Mouse (Mus musculus): ENCODE results near the gene Xlr3a. TPM values are rescaled to one million over a fixed set of nuclear protein-coding genes. Genes with fewer than 3 reads are reported as not detected.
"Not testable (repeated sequence)": the region's sequence is repeated elsewhere in the genome, so short reads cannot be mapped to it uniquely, and the experiment has no call there.

Gene Xlr3a
- total RNA-seq (2021): 1 to 10 TPM in 1 of 2 experiments, under 1 TPM in 1; 0.98 to 1.8 TPM

GRCm38 (mm10) chrX:73096941-73097508, at the start of gene Xlr3a:
Gene Xlr3a, minus strand, starts transcription at chrX:73097095.
- DNase-seq: peak in 1 of 2 experiments; percentile 5
- intact Hi-C loops (cut with DNase I): not testable (repeated sequence)

- intact Hi-C loops (cut with DNase I); DNase-seq: not testable (repeated sequence)
Measured at GRCm38 (mm10) chrX:73143218-73143618, 46.3 kb upstream of the Xlr3a start.

GRCm38 (mm10) chrX:73122859-73123829, 26.2 kb upstream of the Xlr3a start:
- DNase-seq; intact Hi-C loops (cut with DNase I): not testable (repeated sequence)

GRCm38 (mm10) chrX:73116747-73117146, 19.9 kb upstream of the Xlr3a start, which contains the start of gene Gm14685:
Gene Gm14685, plus strand, starts transcription at chrX:73117047.
- intact Hi-C loops (cut with DNase I); DNase-seq: not testable (repeated sequence)

- DNase-seq; intact Hi-C loops (cut with DNase I): not testable (repeated sequence)
Measured at GRCm38 (mm10) chrX:73082267-73083055, 14.4 kb downstream of the Xlr3a start, which contains the start of gene Xlr4a. Gene Xlr4a, minus strand, starts transcription at chrX:73082478.

GRCm38 (mm10) chrX:73066765-73067312, 30.1 kb downstream of the Xlr3a start:
- DNase-seq; intact Hi-C loops (cut with DNase I): not testable (repeated sequence)

GRCm38 (mm10) chrX:73064415-73064793, 32.5 kb downstream of the Xlr3a start, which contains the start of gene Pnma3:
Gene Pnma3, plus strand, starts transcription at chrX:73064787.
- DNase-seq: no peak
- intact Hi-C loops (cut with DNase I): no loop called here

- intact Hi-C loops (cut with DNase I): no loop called here
- peak in 1 of 2 experiments; percentile 6 for DNase-seq
Measured at GRCm38 (mm10) chrX:73063512-73064414, 33.1 kb downstream of the Xlr3a start.

GRCm38 (mm10) chrX:73062323-73062722, 34.6 kb downstream of the Xlr3a start:
- no peak for DNase-seq
- intact Hi-C loops (cut with DNase I): no loop called here

- DNase-seq: no peak
- intact Hi-C loops (cut with DNase I): no loop called here
Measured at GRCm38 (mm10) chrX:73061528-73061927, 35.4 kb downstream of the Xlr3a start.

GRCm38 (mm10) chrX:73053860-73054563, 42.9 kb downstream of the Xlr3a start:
- intact Hi-C loops (cut with DNase I): loop anchor here (5.0 to 10.0 kb wide), 6 partner anchors 378 to 1361 kb away; partner anchors contain the start of gene Slc6a8
- DNase-seq: peak; percentile 95

GRCm38 (mm10) chrX:73039666-73040065, 57.2 kb downstream of the Xlr3a start:
- intact Hi-C loops (cut with DNase I): no loop called here
- DNase-seq: no peak

GRCm38 (mm10) chrX:73038831-73039230, 58.1 kb downstream of the Xlr3a start:
- DNase-seq: no peak

GRCm38 (mm10) chrX:73037003-73037402, 59.9 kb downstream of the Xlr3a start, which contains the start of gene Pnma5:
Gene Pnma5, minus strand, starts transcription at chrX:73037103.
- intact Hi-C loops (cut with DNase I): no loop called here
- DNase-seq: no peak

More at GRCm38 (mm10) chrX:73038831-73039230, 58.1 kb downstream of the Xlr3a start:
- intact Hi-C loops (cut with DNase I): no loop called here
